Mouse (Mus musculus): ENCODE data around the gene Sf3a3.

The Sf3a3 gene

GRCm38 (mm10) chr4:124714545-124715481, at the start of gene Sf3a3:
Sf3a3 (plus strand) TSS chr4:124714776.
- DNase-seq (ENCODE audit: low spot score in 2 of 2): peak; percentile 90 to 91

- DNase-seq (ENCODE audit: low spot score in 2 of 2): no peak
Measured at GRCm38 (mm10) chr4:124667476-124668033, 47.0 kb upstream of the Sf3a3 start.

- no peak for DNase-seq (ENCODE audit: low spot score in 2 of 2)
Measured at GRCm38 (mm10) chr4:124668078-124668477, 46.5 kb upstream of the Sf3a3 start.

- DNase-seq (ENCODE audit: low spot score in 2 of 2): no peak
Measured at GRCm38 (mm10) chr4:124670232-124670631, 44.3 kb upstream of the Sf3a3 start.

GRCm38 (mm10) chr4:124671583-124671982, 43.0 kb upstream of the Sf3a3 start:
- no peak for DNase-seq (ENCODE audit: low spot score in 2 of 2)

- DNase-seq (ENCODE audit: low spot score in 2 of 2): no peak
Measured at GRCm38 (mm10) chr4:124672347-124673320, 41.9 kb upstream of the Sf3a3 start.

- no peak for DNase-seq (ENCODE audit: low spot score in 2 of 2)
Measured at GRCm38 (mm10) chr4:124674334-124675032, 40.1 kb upstream of the Sf3a3 start.

GRCm38 (mm10) chr4:124675037-124675436, 39.5 kb upstream of the Sf3a3 start:
- DNase-seq (ENCODE audit: low spot score in 2 of 2): peak in 1 of 2 experiments; percentile 61

GRCm38 (mm10) chr4:124675958-124676357, 38.6 kb upstream of the Sf3a3 start:
- no peak for DNase-seq (ENCODE audit: low spot score in 2 of 2)

- DNase-seq (ENCODE audit: low spot score in 2 of 2): no peak
Measured at GRCm38 (mm10) chr4:124682270-124682669, 32.3 kb upstream of the Sf3a3 start.

GRCm38 (mm10) chr4:124683474-124683873, 31.1 kb upstream of the Sf3a3 start:
- DNase-seq (ENCODE audit: low spot score in 2 of 2): no peak

- no peak for DNase-seq (ENCODE audit: low spot score in 2 of 2)
Measured at GRCm38 (mm10) chr4:124685004-124685403, 29.6 kb upstream of the Sf3a3 start.

GRCm38 (mm10) chr4:124685453-124685852, 29.1 kb upstream of the Sf3a3 start:
- no peak for DNase-seq (ENCODE audit: low spot score in 2 of 2)

- DNase-seq (ENCODE audit: low spot score in 2 of 2): no peak
Measured at GRCm38 (mm10) chr4:124685897-124686402, 28.6 kb upstream of the Sf3a3 start.

GRCm38 (mm10) chr4:124691455-124691854, 23.1 kb upstream of the Sf3a3 start:
- DNase-seq (ENCODE audit: low spot score in 2 of 2): no peak

GRCm38 (mm10) chr4:124692416-124692861, 22.1 kb upstream of the Sf3a3 start:
- DNase-seq (ENCODE audit: low spot score in 2 of 2): no peak

- peak; percentile 77 to 81 for DNase-seq (ENCODE audit: low spot score in 2 of 2)
Measured at GRCm38 (mm10) chr4:124693135-124693894, 21.3 kb upstream of the Sf3a3 start, which contains the start of gene Utp11. Utp11 (minus strand) TSS chr4:124693600.

GRCm38 (mm10) chr4:124694572-124694971, 20.0 kb upstream of the Sf3a3 start:
- no peak for DNase-seq (ENCODE audit: low spot score in 2 of 2)

GRCm38 (mm10) chr4:124695786-124696516, 18.6 kb upstream of the Sf3a3 start:
- DNase-seq (ENCODE audit: low spot score in 2 of 2): no peak

All from frontal cortex, postnatal 14 days (tissue).